Mouse (Mus musculus) CD4-positive, CD25-positive, alpha-beta regulatory T cell, adult 2 months (primary cell): ENCODE measurements around the gene Kmt5b.
A peak's percentile ranks its signal among the peaks of the same experiment; 100 is the strongest.

ENCODE experiments used
- DNase-seq: peaks from one replicate; pipeline ENCODE4 v3.0.0-alpha.2; 2012; ENCODE audit warnings: low read depth, low spot score

Kmt5b gene

GRCm38 (mm10) chr19:3768697-3769383, 1.6 kb downstream of the Kmt5b start:
- DNase-seq, result peak; percentile 97

GRCm38 (mm10) chr19:3769533-3769932, 2.3 kb downstream of the Kmt5b start:
- DNase-seq, result peak; percentile 28

GRCm38 (mm10) chr19:3774159-3774558, 6.9 kb downstream of the Kmt5b start:
- peak; percentile 51 for DNase-seq

GRCm38 (mm10) chr19:3778713-3779112, 11.5 kb downstream of the Kmt5b start:
- no peak for DNase-seq

GRCm38 (mm10) chr19:3790077-3790476, 22.9 kb downstream of the Kmt5b start:
- no peak for DNase-seq

- DNase-seq, result peak; percentile 54
These were observed 38.3 kb downstream of the Kmt5b start for GRCm38 (mm10) chr19:3805526-3805925.

GRCm38 (mm10) chr19:3810536-3811233, 43.5 kb downstream of the Kmt5b start:
- no peak for DNase-seq

GRCm38 (mm10) chr19:3814461-3814860, 47.2 kb downstream of the Kmt5b start:
- DNase-seq, result no peak

GRCm38 (mm10) chr19:3815824-3816223, 48.6 kb downstream of the Kmt5b start:
- DNase-seq, result no peak

- DNase-seq, result no peak
These were observed 51.9 kb downstream of the Kmt5b start for GRCm38 (mm10) chr19:3819080-3819479.

GRCm38 (mm10) chr19:3819899-3820444, 52.8 kb downstream of the Kmt5b start:
- DNase-seq, result no peak

GRCm38 (mm10) chr19:3825044-3825443, 57.8 kb downstream of the Kmt5b start:
- DNase-seq, result no peak

GRCm38 (mm10) chr19:3829863-3830262, 62.6 kb downstream of the Kmt5b start:
- DNase-seq, result no peak

GRCm38 (mm10) chr19:3831716-3832115, 64.5 kb downstream of the Kmt5b start:
- no peak for DNase-seq

GRCm38 (mm10) chr19:3832851-3833353, 65.7 kb downstream of the Kmt5b start:
- no peak for DNase-seq

GRCm38 (mm10) chr19:3834301-3834700, 67.1 kb downstream of the Kmt5b start:
- no peak for DNase-seq

GRCm38 (mm10) chr19:3836791-3837190, 69.6 kb downstream of the Kmt5b start:
- peak; percentile 49 for DNase-seq

GRCm38 (mm10) chr19:3838931-3839330, 71.7 kb downstream of the Kmt5b start:
- no peak for DNase-seq

- no peak for DNase-seq
These were observed 72.5 kb downstream of the Kmt5b start for GRCm38 (mm10) chr19:3839686-3840085.

GRCm38 (mm10) chr19:3840214-3840651, 73.0 kb downstream of the Kmt5b start:
- DNase-seq, result no peak

GRCm38 (mm10) chr19:3840685-3841084, 73.5 kb downstream of the Kmt5b start:
- DNase-seq, result no peak

GRCm38 (mm10) chr19:3842359-3843148, 75.3 kb downstream of the Kmt5b start:
- no peak for DNase-seq
